13 mouse cellular contexts compared by ENCODE assay signal in genomic region chr5:100370919-100371318, GRCm38 (mm10). TPM values are rescaled to one million over a fixed set of nuclear protein-coding genes. Genes with fewer than 3 reads are reported as not detected.
A peak's percentile ranks its signal among the peaks of the same experiment; 100 is the strongest.
DNase-seq lines count a peak whose midpoint lies in the region; TF ChIP-seq lines count a peak whose summit lies in the region.
"Had no signal": no experiment of that assay in that cellular context is flagged by ENCODE, and none has a peak within 500 bp of the region (broad histone marks: within the 10 kb centered on the region; RNA-seq: fewer than 3 reads in every experiment).

No protein-coding gene starts in this region.

- no peak overlapping the region for H3K27ac ChIP-seq in gastrocnemius, adult 2 months
- no peak overlapping the region for H3K27ac ChIP-seq in left cerebral cortex, adult 2 months
- H3K27ac ChIP-seq: embryonic facial prominence, embryonic 10.5 days had no signal

- intact Hi-C loops in gastrocnemius, adult 2 months (cut with DNase I) = loop anchor here (5.0 kb wide), 1 partner anchor 166 kb away; no protein-coding TSS in a partner anchor
- intact Hi-C loops in left cerebral cortex, adult 2 months (cut with DNase I) = loop anchor here (5.0 kb wide), 1 partner anchor 299 kb away; no protein-coding TSS in a partner anchor
- intact Hi-C loops in left cerebral cortex, postnatal 14 days (cut with DNase I) = loop anchor here (5.0 kb wide), 1 partner anchor 166 kb away; no protein-coding TSS in a partner anchor

- DNase-seq in gastrocnemius, adult 2 months = no peak
- DNase-seq in gastrocnemius, postnatal 4 days (ENCODE audit: low spot score in 2 of 2) = no peak
- DNase-seq in left cerebral cortex, adult 2 months (ENCODE audit: extremely low spot score in 1 of 2, low spot score in 2 of 2) = no peak
- DNase-seq in left cerebral cortex, postnatal 14 days (ENCODE audit: low spot score in 2 of 2) = no peak
- peak; percentile 32 for DNase-seq in A20 (ENCODE audit: low read depth, low spot score)
- peak; percentile 38 for DNase-seq in adipocyte (ENCODE audit: low spot score)
- DNase-seq in frontal cortex, postnatal 36 days (ENCODE audit: low spot score in 2 of 2) = no peak
- no peak for DNase-seq in thymus, postnatal 0 days (ENCODE audit: low spot score)
- DNase-seq: cerebellum, postnatal 10 days; kidney, postnatal 14 days; layer of hippocampus, postnatal 36 days had no signal

- TF ChIP-seq CTCF in gastrocnemius, adult 2 months (IDR thresholded peaks at IDR 0.05) = peak; percentile 31
- TF ChIP-seq CTCF in left cerebral cortex, adult 2 months (IDR thresholded peaks at IDR 0.05) = peak; percentile 35

- H3K4me3 ChIP-seq in gastrocnemius, adult 2 months = no peak overlapping the region
- H3K4me3 ChIP-seq in left cerebral cortex, adult 2 months = no peak overlapping the region
- H3K4me3 ChIP-seq: embryonic facial prominence, embryonic 10.5 days; heart, embryonic 12.5 days had no signal

RNA-seq across cellular contexts. Expression of gene Sec31a, which starts 45.1 kb away (rescaled TPM):
- total RNA-seq in gastrocnemius, adult 2 months (2021) = 10 to 100 TPM; 65.4 to 71.0 TPM
- total RNA-seq in gastrocnemius, postnatal 4 days (2021) = 100 to 1,000 TPM; 154 to 169 TPM
- total RNA-seq in left cerebral cortex, adult 2 months (2021) = 100 to 1,000 TPM; 118 to 122 TPM
- total RNA-seq in left cerebral cortex, postnatal 14 days (2021) = 100 to 1,000 TPM; 108 to 112 TPM
- polyA plus RNA-seq in thymus, postnatal 0 days (2015; fragmentation: Nextera tagmentation; extraction: Ambion mirVana) = 75.0 and 79.4 TPM in 2 replicates

Comparison
In these comparisons a context has a peak if more than half of its experiments do, and no peak if none do; other contexts are left out.
1. DNase-seq: peak in A20 (single experiment) and adipocyte (single experiment); none in gastrocnemius, adult 2 months (single experiment), gastrocnemius, postnatal 4 days (0 of 2), left cerebral cortex, adult 2 months (0 of 2), left cerebral cortex, postnatal 14 days (0 of 2), frontal cortex, postnatal 36 days (0 of 2) and thymus, postnatal 0 days (single experiment).